Mouse (Mus musculus): ENCODE results near the gene Lpcat3. TPM values are rescaled to one million over a fixed set of nuclear protein-coding genes. Genes with fewer than 3 reads are reported as not detected.
A peak's percentile ranks its signal among the peaks of the same experiment; 100 is the strongest.

Lpcat3 gene
- polyA plus RNA-seq, 1 experiment from 2014 or later: 61.4 TPM

- Histone ChIP-seq H3K79me2 (ENCODE audit: inconsistent target) (peaks cover 48% of the 10 kb centered on the region), H3K4me3 (ENCODE audit: inconsistent target) (no peak overlapping the region), H3K27ac (no peak overlapping the region), H3K36me3 (ENCODE audit: inconsistent target) (peaks cover 59% of the 10 kb centered on the region)
- 95% methylated on average over 2 of the region's 2 CpGs for WGBS (ENCODE audit: missing documents)
These were observed 41.6 kb downstream of the Lpcat3 start for GRCm38 (mm10) chr6:124704417-124704816.

- 86% methylated on average over 5 of the region's 5 CpGs for WGBS (ENCODE audit: missing documents)
- Histone ChIP-seq H3K4me3 (ENCODE audit: inconsistent target) (no peak overlapping the region), H3K36me3 (ENCODE audit: inconsistent target) (peaks cover 49% of the 10 kb centered on the region), H3K27ac (no peak overlapping the region), H3K79me2 (ENCODE audit: inconsistent target) (peaks cover 65% of the 10 kb centered on the region)
These were observed 43.3 kb downstream of the Lpcat3 start for GRCm38 (mm10) chr6:124706061-124706627.

- 96% methylated on average over 9 of the region's 10 CpGs for WGBS (ENCODE audit: missing documents)
- Histone ChIP-seq H3K79me2 (ENCODE audit: inconsistent target) (peaks cover 83% of the 10 kb centered on the region), H3K36me3 (ENCODE audit: inconsistent target) (peaks cover 32% of the 10 kb centered on the region), H3K27ac (no peak overlapping the region), H3K4me3 (ENCODE audit: inconsistent target) (no peak overlapping the region)
These were observed 45.6 kb downstream of the Lpcat3 start for GRCm38 (mm10) chr6:124708289-124708889.

- peaks cover 30% of the 10 kb centered on the region for H3K36me3 ChIP-seq (ENCODE audit: inconsistent target)
- H3K27ac ChIP-seq: peak within 1 kb of the TSS; percentile 77
- H3K79me2 ChIP-seq (ENCODE audit: inconsistent target): peaks cover 73% of the 10 kb centered on the region
- under 1% methylated on average over 76 of the region's 76 CpGs for WGBS (ENCODE audit: missing documents)
- H3K4me3 ChIP-seq (ENCODE audit: inconsistent target): peak within 1 kb of the TSS; percentile 100
These were observed 49.3 kb downstream of the Lpcat3 start, which contains the start of the genes Emg1 and Phb2 for GRCm38 (mm10) chr6:124711824-124712782. Gene Emg1, minus strand, starts transcription at chr6:124712178. Gene Phb2, plus strand, starts transcription at chr6:124712336.

GRCm38 (mm10) chr6:124712918-124713317, 50.1 kb downstream of the Lpcat3 start:
- H3K27ac ChIP-seq: peak overlapping the region; percentile 50
- WGBS (ENCODE audit: missing documents): 22% methylated on average over 11 of the region's 11 CpGs
- H3K36me3 ChIP-seq (ENCODE audit: inconsistent target): peaks cover 27% of the 10 kb centered on the region
- peaks cover 65% of the 10 kb centered on the region for H3K79me2 ChIP-seq (ENCODE audit: inconsistent target)
- peak overlapping the region; percentile 100 for H3K4me3 ChIP-seq (ENCODE audit: inconsistent target)

- H3K36me3 ChIP-seq (ENCODE audit: inconsistent target): peaks cover 44% of the 10 kb centered on the region
- WGBS (ENCODE audit: missing documents): 64% methylated on average over 17 of the region's 20 CpGs
These were observed 54.1 kb downstream of the Lpcat3 start for GRCm38 (mm10) chr6:124716864-124717490.

GRCm38 (mm10) chr6:124717968-124718367, 55.1 kb downstream of the Lpcat3 start:
- no peak overlapping the region for H3K4me3 ChIP-seq (ENCODE audit: inconsistent target)
- H3K36me3 ChIP-seq (ENCODE audit: inconsistent target): peaks cover 45% of the 10 kb centered on the region
- peaks cover 19% of the 10 kb centered on the region for H3K79me2 ChIP-seq (ENCODE audit: inconsistent target)
- 93% methylated on average over 13 of the region's 13 CpGs for whole genome bisulfite sequencing (ENCODE audit: missing documents)
- H3K27ac ChIP-seq: no peak overlapping the region

More at GRCm38 (mm10) chr6:124716864-124717490, 54.1 kb downstream of the Lpcat3 start:
- no peak overlapping the region for H3K4me3 ChIP-seq (ENCODE audit: inconsistent target)
- H3K79me2 ChIP-seq (ENCODE audit: inconsistent target): peaks cover 26% of the 10 kb centered on the region
- no peak overlapping the region for H3K27ac ChIP-seq

GRCm38 (mm10) chr6:124718703-124719102, 55.9 kb downstream of the Lpcat3 start:
- peaks cover 12% of the 10 kb centered on the region for H3K79me2 ChIP-seq (ENCODE audit: inconsistent target)
- peaks cover 45% of the 10 kb centered on the region for H3K36me3 ChIP-seq (ENCODE audit: inconsistent target)
- WGBS (ENCODE audit: missing documents): 100% methylated on average over 5 of the region's 16 CpGs
- no peak overlapping the region for H3K4me3 ChIP-seq (ENCODE audit: inconsistent target)
- no peak overlapping the region for H3K27ac ChIP-seq

GRCm38 (mm10) chr6:124719354-124719978, 56.6 kb downstream of the Lpcat3 start:
- WGBS (ENCODE audit: missing documents): 96% methylated on average over 7 of the region's 7 CpGs
- H3K36me3 ChIP-seq (ENCODE audit: inconsistent target): peaks cover 44% of the 10 kb centered on the region
- H3K4me3 ChIP-seq (ENCODE audit: inconsistent target): no peak overlapping the region
- H3K79me2 ChIP-seq (ENCODE audit: inconsistent target): peaks cover 10% of the 10 kb centered on the region
- H3K27ac ChIP-seq: no peak overlapping the region

- H3K79me2 ChIP-seq (ENCODE audit: inconsistent target): peaks cover 20% of the 10 kb centered on the region
- peaks cover 41% of the 10 kb centered on the region for H3K36me3 ChIP-seq (ENCODE audit: inconsistent target)
- WGBS (ENCODE audit: missing documents): 21% methylated on average over 11 of the region's 11 CpGs
- peak overlapping the region; percentile 10; the same call in 1 of the 2 replicates for H3K27ac ChIP-seq
- H3K4me3 ChIP-seq (ENCODE audit: inconsistent target): no peak overlapping the region
These were observed 58.1 kb downstream of the Lpcat3 start for GRCm38 (mm10) chr6:124720904-124721303.

GRCm38 (mm10) chr6:124722876-124723473, 60.1 kb downstream of the Lpcat3 start:
- Histone ChIP-seq H3K27ac (peak overlapping the region; percentile 80), H3K4me3 (ENCODE audit: inconsistent target) (no peak overlapping the region), H3K79me2 (ENCODE audit: inconsistent target) (peaks cover 41% of the 10 kb centered on the region), H3K36me3 (ENCODE audit: inconsistent target) (peaks cover 52% of the 10 kb centered on the region)
- WGBS (ENCODE audit: missing documents): 76% methylated on average over 6 of the region's 6 CpGs

GRCm38 (mm10) chr6:124723541-124723940, 60.7 kb downstream of the Lpcat3 start:
- Histone ChIP-seq H3K27ac (peak overlapping the region; percentile 80), H3K4me3 (ENCODE audit: inconsistent target) (no peak overlapping the region), H3K36me3 (ENCODE audit: inconsistent target) (peaks cover 58% of the 10 kb centered on the region), H3K79me2 (ENCODE audit: inconsistent target) (peaks cover 47% of the 10 kb centered on the region)
- 0% methylated on average over 8 of the region's 8 CpGs for WGBS (ENCODE audit: missing documents)

GRCm38 (mm10) chr6:124724472-124724871, 61.6 kb downstream of the Lpcat3 start:
- Histone ChIP-seq H3K36me3 (ENCODE audit: inconsistent target) (peaks cover 62% of the 10 kb centered on the region), H3K27ac (peak overlapping the region; percentile 80), H3K4me3 (ENCODE audit: inconsistent target) (no peak overlapping the region), H3K79me2 (ENCODE audit: inconsistent target) (peaks cover 56% of the 10 kb centered on the region)
- WGBS (ENCODE audit: missing documents): 57% methylated on average over 9 of the region's 10 CpGs
